Mouse (Mus musculus): ENCODE measurements around the gene Emg1. TPM values are rescaled to one million over a fixed set of nuclear protein-coding genes. Genes with fewer than 3 reads are reported as not detected.

Emg1 gene
- polyA plus RNA-seq, 1 experiment = 358 TPM

GRCm38 (mm10) chr6:124745490-124746295 lies 33.7 kb upstream of the Emg1 start:
- TF ChIP-seq GATA1 (IDR thresholded peaks at IDR 0.05; ENCODE audit: low read length) = no peak

- no peak for TF ChIP-seq GATA1 (IDR thresholded peaks at IDR 0.05; ENCODE audit: low read length)
These were observed 32.9 kb upstream of the Emg1 start for GRCm38 (mm10) chr6:124744755-124745321.

- no peak for TF ChIP-seq GATA1 (IDR thresholded peaks at IDR 0.05; ENCODE audit: low read length)
These were observed 31.7 kb upstream of the Emg1 start for GRCm38 (mm10) chr6:124743647-124744046.

GRCm38 (mm10) chr6:124742839-124743514 lies 31.0 kb upstream of the Emg1 start:
- no peak for TF ChIP-seq GATA1 (IDR thresholded peaks at IDR 0.05; ENCODE audit: low read length)

- no peak for TF ChIP-seq GATA1 (IDR thresholded peaks at IDR 0.05; ENCODE audit: low read length)
These were observed 29.9 kb upstream of the Emg1 start for GRCm38 (mm10) chr6:124741842-124742241.

- no peak for TF ChIP-seq GATA1 (IDR thresholded peaks at IDR 0.05; ENCODE audit: low read length)
These were observed 29.1 kb upstream of the Emg1 start, which contains the start of gene Grcc10 for GRCm38 (mm10) chr6:124740888-124741761. TSS of gene Grcc10 (minus strand) at chr6:124741374.

GRCm38 (mm10) chr6:124740211-124740887 lies 28.4 kb upstream of the Emg1 start:
- TF ChIP-seq GATA1 (IDR thresholded peaks at IDR 0.05; ENCODE audit: low read length) = no peak

GRCm38 (mm10) chr6:124739231-124739796 lies 27.3 kb upstream of the Emg1 start:
- TF ChIP-seq GATA1 (IDR thresholded peaks at IDR 0.05; ENCODE audit: low read length) = no peak

- TF ChIP-seq GATA1 (IDR thresholded peaks at IDR 0.05; ENCODE audit: low read length) = no peak
These were observed 26.6 kb upstream of the Emg1 start, which contains the start of gene Ptpn6 for GRCm38 (mm10) chr6:124738511-124739023. TSS of gene Ptpn6 (minus strand) at chr6:124738714.

- TF ChIP-seq GATA1 (IDR thresholded peaks at IDR 0.05; ENCODE audit: low read length) = no peak
These were observed 25.1 kb upstream of the Emg1 start for GRCm38 (mm10) chr6:124737040-124737439.

GRCm38 (mm10) chr6:124734417-124734816 lies 22.4 kb upstream of the Emg1 start:
- TF ChIP-seq GATA1 (IDR thresholded peaks at IDR 0.05; ENCODE audit: low read length) = no peak

GRCm38 (mm10) chr6:124732476-124733370 lies 20.7 kb upstream of the Emg1 start:
- TF ChIP-seq GATA1 (IDR thresholded peaks at IDR 0.05; ENCODE audit: low read length) = no peak

GRCm38 (mm10) chr6:124731038-124731437 lies 19.1 kb upstream of the Emg1 start:
- TF ChIP-seq GATA1 (IDR thresholded peaks at IDR 0.05; ENCODE audit: low read length) = no peak
